Mouse (Mus musculus): ENCODE results near the gene Rassf10. TPM values are rescaled to one million over a fixed set of nuclear protein-coding genes. Genes with fewer than 3 reads are reported as not detected.
A peak's percentile ranks its signal among the peaks of the same experiment; 100 is the strongest.

The Rassf10 gene
- 3.1 and 4.5 TPM in 2 replicates for polyA plus RNA-seq (2015; fragmentation: Nextera tagmentation; extraction: Ambion mirVana)

GRCm38 (mm10) chr7:112953777-112954291 lies at the start of gene Rassf10:
TSS of gene Rassf10 (plus strand) at chr7:112953962.
- peaks cover 38% of the 10 kb centered on the region for H3K27me3 ChIP-seq
- H3K9ac ChIP-seq, result peak within 1 kb of the TSS; percentile 61
- peak; percentile 91 for ATAC-seq (replicated peaks; ENCODE audit: insufficient number of reproducible peaks, insufficient read depth, low FRiP score, low read depth)
- H3K36me3 ChIP-seq, result no peaks in the 10 kb centered on the region
- H3K4me3 ChIP-seq, result peak within 1 kb of the TSS; percentile 60
- no peak within 1 kb of the TSS for H3K27ac ChIP-seq
- H3K4me1 ChIP-seq (replicated peaks), result peaks cover 21% of the 10 kb centered on the region
- WGBS, result under 1% methylated on average over 41 of the region's 41 CpGs
- H3K4me2 ChIP-seq, result peak within 1 kb of the TSS; percentile 83
- no peaks in the 10 kb centered on the region for H3K9me3 ChIP-seq (replicated peaks)

GRCm38 (mm10) chr7:112906848-112907247 lies 46.9 kb upstream of the Rassf10 start:
- H3K9me3 ChIP-seq (replicated peaks), result no peaks in the 10 kb centered on the region

GRCm38 (mm10) chr7:112907468-112907867 lies 46.3 kb upstream of the Rassf10 start:
- Histone ChIP-seq H3K4me1 (replicated peaks) (no peaks in the 10 kb centered on the region), H3K27me3 (no peaks in the 10 kb centered on the region), H3K36me3 (peaks cover 13% of the 10 kb centered on the region; the same call in 1 of the 2 replicates), H3K27ac (no peak overlapping the region), H3K9me3 (replicated peaks) (no peaks in the 10 kb centered on the region), H3K4me2 (no peak overlapping the region), H3K4me3 (no peak overlapping the region), H3K9ac (no peak overlapping the region)
- ATAC-seq (replicated peaks; ENCODE audit: insufficient number of reproducible peaks, insufficient read depth, low FRiP score, low read depth), result no peak
- WGBS, result 67% methylated on average over 2 of the region's 2 CpGs

More at GRCm38 (mm10) chr7:112906848-112907247, 46.9 kb upstream of the Rassf10 start:
- H3K4me2 ChIP-seq, result no peak overlapping the region
- no peaks in the 10 kb centered on the region for H3K4me1 ChIP-seq (replicated peaks)
- no peak for ATAC-seq (replicated peaks; ENCODE audit: insufficient number of reproducible peaks, insufficient read depth, low FRiP score, low read depth)
- no peak overlapping the region for H3K27ac ChIP-seq
- H3K9ac ChIP-seq, result no peak overlapping the region
- no peak overlapping the region for H3K4me3 ChIP-seq
- 79% methylated on average over 5 of the region's 5 CpGs for WGBS
- H3K36me3 ChIP-seq, result peaks cover 17% of the 10 kb centered on the region
- no peaks in the 10 kb centered on the region for H3K27me3 ChIP-seq

GRCm38 (mm10) chr7:112909164-112909563 lies 44.6 kb upstream of the Rassf10 start:
- 69% methylated on average over 10 of the region's 10 CpGs for WGBS

GRCm38 (mm10) chr7:112912969-112913368 lies 40.8 kb upstream of the Rassf10 start:
- H3K9ac ChIP-seq, result no peak overlapping the region
- H3K9me3 ChIP-seq (replicated peaks), result no peaks in the 10 kb centered on the region
- no peak overlapping the region for H3K4me3 ChIP-seq
- no peaks in the 10 kb centered on the region for H3K36me3 ChIP-seq
- H3K27ac ChIP-seq, result no peak overlapping the region
- 0 out of 2 replicates have a peak, but pooled peaks cover 4% of the 10 kb centered on the region for H3K4me1 ChIP-seq (replicated peaks)
- H3K4me2 ChIP-seq, result no peak overlapping the region
- WGBS, result 84% methylated on average over 3 of the region's 3 CpGs
- ATAC-seq (replicated peaks; ENCODE audit: insufficient number of reproducible peaks, insufficient read depth, low FRiP score, low read depth), result no peak
- no peaks in the 10 kb centered on the region for H3K27me3 ChIP-seq

More at GRCm38 (mm10) chr7:112909164-112909563, 44.6 kb upstream of the Rassf10 start:
- Histone ChIP-seq H3K4me3 (no peak overlapping the region), H3K9me3 (replicated peaks) (no peaks in the 10 kb centered on the region), H3K27me3 (no peaks in the 10 kb centered on the region), H3K4me1 (replicated peaks) (no peaks in the 10 kb centered on the region), H3K27ac (no peak overlapping the region), H3K9ac (no peak overlapping the region), H3K36me3 (peaks cover 4% of the 10 kb centered on the region; the same call in 1 of the 2 replicates), H3K4me2 (no peak overlapping the region)
- no peak for ATAC-seq (replicated peaks; ENCODE audit: insufficient number of reproducible peaks, insufficient read depth, low FRiP score, low read depth)

- Histone ChIP-seq H3K4me3 (no peak overlapping the region), H3K27ac (no peak overlapping the region), H3K4me1 (replicated peaks) (peaks cover 10% of the 10 kb centered on the region), H3K9me3 (replicated peaks) (no peaks in the 10 kb centered on the region), H3K4me2 (no peak overlapping the region), H3K36me3 (no peaks in the 10 kb centered on the region), H3K9ac (no peak overlapping the region), H3K27me3 (no peaks in the 10 kb centered on the region)
- ATAC-seq (replicated peaks; ENCODE audit: insufficient number of reproducible peaks, insufficient read depth, low FRiP score, low read depth), result no peak
- 89% methylated on average over 4 of the region's 4 CpGs for WGBS
These were observed 38.2 kb upstream of the Rassf10 start for GRCm38 (mm10) chr7:112915571-112915970.

GRCm38 (mm10) chr7:112917613-112918278 lies 36.0 kb upstream of the Rassf10 start:
- no peak overlapping the region for H3K4me3 ChIP-seq
- no peak for ATAC-seq (replicated peaks; ENCODE audit: insufficient number of reproducible peaks, insufficient read depth, low FRiP score, low read depth)
- H3K4me2 ChIP-seq, result no peak overlapping the region
- H3K4me1 ChIP-seq (replicated peaks), result peaks cover 10% of the 10 kb centered on the region
- WGBS, result 60% methylated on average over 10 of the region's 10 CpGs
- H3K27ac ChIP-seq, result no peak overlapping the region
- no peaks in the 10 kb centered on the region for H3K36me3 ChIP-seq
- H3K27me3 ChIP-seq, result no peaks in the 10 kb centered on the region
- no peak overlapping the region for H3K9ac ChIP-seq
- H3K9me3 ChIP-seq (replicated peaks), result no peaks in the 10 kb centered on the region

GRCm38 (mm10) chr7:112918279-112918991 lies 35.3 kb upstream of the Rassf10 start:
- H3K4me2 ChIP-seq, result peak overlapping the region; percentile 46
- peak overlapping the region; percentile 10; the same call in 1 of the 2 replicates for H3K4me3 ChIP-seq

GRCm38 (mm10) chr7:112919845-112920244 lies 33.9 kb upstream of the Rassf10 start:
- H3K4me2 ChIP-seq, result no peak overlapping the region
- H3K9me3 ChIP-seq (replicated peaks), result no peaks in the 10 kb centered on the region
- 2% methylated on average over 4 of the region's 4 CpGs for WGBS
- H3K27me3 ChIP-seq, result no peaks in the 10 kb centered on the region
- no peak for ATAC-seq (replicated peaks; ENCODE audit: insufficient number of reproducible peaks, insufficient read depth, low FRiP score, low read depth)
- H3K9ac ChIP-seq, result no peak overlapping the region
- H3K4me3 ChIP-seq, result no peak overlapping the region
- H3K36me3 ChIP-seq, result no peaks in the 10 kb centered on the region
- no peak overlapping the region for H3K27ac ChIP-seq
- peaks cover 10% of the 10 kb centered on the region for H3K4me1 ChIP-seq (replicated peaks)

More at GRCm38 (mm10) chr7:112918279-112918991, 35.3 kb upstream of the Rassf10 start:
- no peak overlapping the region for H3K9ac ChIP-seq
- no peak overlapping the region for H3K27ac ChIP-seq
- ATAC-seq (replicated peaks; ENCODE audit: insufficient number of reproducible peaks, insufficient read depth, low FRiP score, low read depth), result no peak
- H3K9me3 ChIP-seq (replicated peaks), result no peaks in the 10 kb centered on the region
- H3K27me3 ChIP-seq, result no peaks in the 10 kb centered on the region
- no peaks in the 10 kb centered on the region for H3K36me3 ChIP-seq
- H3K4me1 ChIP-seq (replicated peaks), result peaks cover 10% of the 10 kb centered on the region
- 47% methylated on average over 22 of the region's 22 CpGs for WGBS

GRCm38 (mm10) chr7:112922801-112923200 lies 31.0 kb upstream of the Rassf10 start:
- 50% methylated on average over 4 of the region's 4 CpGs for WGBS
- Histone ChIP-seq H3K27ac (no peak overlapping the region), H3K4me2 (no peak overlapping the region), H3K9ac (no peak overlapping the region), H3K4me1 (replicated peaks) (peaks cover 7% of the 10 kb centered on the region), H3K4me3 (no peak overlapping the region), H3K36me3 (no peaks in the 10 kb centered on the region), H3K27me3 (no peaks in the 10 kb centered on the region; the same call in 1 of the 2 replicates), H3K9me3 (replicated peaks) (no peaks in the 10 kb centered on the region)
- ATAC-seq (replicated peaks; ENCODE audit: insufficient number of reproducible peaks, insufficient read depth, low FRiP score, low read depth), result no peak

GRCm38 (mm10) chr7:112923712-112924111 lies 30.1 kb upstream of the Rassf10 start:
- H3K4me2 ChIP-seq, result no peak overlapping the region
- 79% methylated on average over 3 of the region's 3 CpGs for WGBS
- no peaks in the 10 kb centered on the region for H3K9me3 ChIP-seq (replicated peaks)
- H3K27ac ChIP-seq, result no peak overlapping the region
- peaks cover 2% of the 10 kb centered on the region for H3K4me1 ChIP-seq (replicated peaks)
- no peak overlapping the region for H3K9ac ChIP-seq
- ATAC-seq (replicated peaks; ENCODE audit: insufficient number of reproducible peaks, insufficient read depth, low FRiP score, low read depth), result no peak
- H3K4me3 ChIP-seq, result no peak overlapping the region
- H3K36me3 ChIP-seq, result no peaks in the 10 kb centered on the region
- no peaks in the 10 kb centered on the region; the same call in 1 of the 2 replicates for H3K27me3 ChIP-seq
